Mouse (Mus musculus): ENCODE results near the gene Ppp2ca.

Ppp2ca gene

DNA sequence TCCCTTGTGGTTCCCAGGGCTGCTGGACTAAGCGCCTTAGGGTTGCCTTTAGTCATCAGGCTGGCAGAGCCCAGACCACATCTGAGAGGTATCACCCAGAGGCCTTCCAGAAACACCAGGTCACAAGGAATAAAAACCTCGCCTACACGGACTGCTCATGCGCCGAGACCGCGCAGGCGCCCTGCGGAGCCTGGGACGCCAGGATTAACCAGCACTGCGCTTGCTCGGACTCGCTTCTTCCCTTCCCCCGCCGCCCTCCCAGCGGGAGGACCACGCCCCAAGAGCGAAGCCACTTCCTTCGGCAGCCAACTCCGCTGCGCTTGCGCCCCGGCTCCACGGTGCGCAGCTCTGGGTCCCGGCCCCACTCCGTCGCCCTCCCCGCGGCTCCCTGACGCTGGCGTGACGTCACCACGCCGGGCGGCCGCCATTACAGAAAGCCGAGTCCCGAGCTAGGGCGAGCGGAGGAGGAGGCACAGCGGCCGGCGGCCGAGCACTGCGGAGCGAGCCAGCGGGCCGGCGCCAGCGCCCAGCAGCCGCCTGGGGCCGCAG is at the start of gene Ppp2ca:
Gene Ppp2ca, plus strand, starts transcription at position 284 of the 549 bp plus-strand sequence.
- DNase-seq, result peak; percentile 98 to 99

DNA sequence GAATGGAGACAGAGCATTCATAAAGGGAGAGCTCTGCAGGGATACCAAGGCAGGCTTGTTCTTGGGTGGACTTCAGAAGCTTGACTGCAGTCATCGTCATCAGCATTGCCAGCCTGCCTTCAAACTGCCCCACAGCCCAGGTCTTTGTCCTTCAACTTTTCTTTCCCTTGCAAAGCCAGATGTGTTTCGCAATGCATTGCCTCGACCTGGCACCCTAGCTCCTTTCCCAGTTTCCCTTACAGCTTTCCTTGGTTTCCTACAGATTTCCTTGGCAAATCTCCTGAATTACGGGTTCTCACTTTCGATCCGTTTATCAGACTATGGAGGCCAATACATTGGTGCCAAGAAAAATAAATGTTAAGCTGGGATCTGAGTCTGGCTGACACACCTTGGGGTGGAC is 45.1 kb upstream of the Ppp2ca start:
- no peak for DNase-seq

DNA sequence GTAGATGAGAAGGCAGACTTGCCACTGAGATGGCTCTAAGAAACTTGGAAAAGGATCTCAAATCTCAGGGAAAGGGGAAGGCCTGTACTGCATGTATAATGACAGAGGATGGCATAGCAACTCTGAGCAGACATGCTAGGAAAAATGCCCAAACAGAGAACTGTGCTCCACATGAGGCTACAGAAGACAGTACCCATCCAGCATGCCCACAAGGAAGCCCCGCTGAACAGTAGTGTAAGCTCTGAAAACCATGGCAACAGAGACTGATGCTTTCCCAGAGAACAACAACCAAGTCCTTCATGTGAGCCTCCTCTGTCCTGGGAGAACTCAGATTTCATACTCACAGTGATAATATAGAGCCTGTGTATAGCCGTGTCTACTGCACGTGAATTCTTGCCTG is 43.8 kb upstream of the Ppp2ca start:
- DNase-seq, result no peak

DNA sequence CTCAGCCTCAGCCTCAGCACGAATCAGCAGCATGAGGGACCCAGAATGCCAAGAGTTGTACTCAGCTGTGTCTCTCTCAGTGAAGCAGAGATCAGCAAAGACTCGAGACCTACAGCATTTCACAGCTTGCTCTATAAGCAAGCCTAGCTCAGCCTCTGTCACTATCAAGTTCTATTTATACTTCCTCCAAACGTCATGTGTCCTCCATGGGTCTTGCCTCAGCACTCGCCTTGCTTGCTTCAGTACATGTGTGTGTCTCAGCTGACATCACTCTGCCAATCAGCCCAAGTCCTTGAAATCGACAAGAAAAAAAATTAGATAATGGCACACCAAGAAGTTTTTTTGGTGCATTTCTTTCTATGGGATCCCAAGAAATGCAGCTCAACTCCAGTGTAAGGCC is 42.3 kb upstream of the Ppp2ca start:
- DNase-seq, result no peak

GRCm38 (mm10) chr11:52059001-52059400 is 39.5 kb upstream of the Ppp2ca start:
- peak in 1 of 2 experiments; percentile 29 for DNase-seq

DNA sequence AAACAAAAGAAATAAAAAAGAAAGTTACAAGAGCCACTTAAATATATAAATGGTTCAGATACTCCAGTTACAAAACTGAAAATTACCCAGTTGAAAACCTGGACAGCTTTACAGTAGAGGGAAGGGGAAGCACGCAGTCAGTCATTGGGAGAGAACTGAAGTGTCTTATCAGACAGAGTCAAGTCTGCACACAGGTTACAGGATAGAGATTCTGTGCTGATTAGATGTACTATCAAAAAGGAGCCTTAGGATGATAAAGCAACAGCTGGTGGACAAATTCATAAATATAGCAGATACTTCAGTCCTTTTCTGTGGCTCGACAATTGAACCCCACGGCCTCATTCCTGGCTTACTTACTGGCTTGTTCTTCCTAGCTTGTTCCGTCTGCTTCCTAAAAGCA is 38.2 kb upstream of the Ppp2ca start:
- DNase-seq, result no peak

GRCm38 (mm10) chr11:52062406-52062805 is 36.1 kb upstream of the Ppp2ca start:
- no peak for DNase-seq

GRCm38 (mm10) chr11:52064398-52064797 is 34.1 kb upstream of the Ppp2ca start:
- no peak for DNase-seq

- no peak for DNase-seq
Measured at GRCm38 (mm10) chr11:52065841-52066240, 32.6 kb upstream of the Ppp2ca start.

DNA sequence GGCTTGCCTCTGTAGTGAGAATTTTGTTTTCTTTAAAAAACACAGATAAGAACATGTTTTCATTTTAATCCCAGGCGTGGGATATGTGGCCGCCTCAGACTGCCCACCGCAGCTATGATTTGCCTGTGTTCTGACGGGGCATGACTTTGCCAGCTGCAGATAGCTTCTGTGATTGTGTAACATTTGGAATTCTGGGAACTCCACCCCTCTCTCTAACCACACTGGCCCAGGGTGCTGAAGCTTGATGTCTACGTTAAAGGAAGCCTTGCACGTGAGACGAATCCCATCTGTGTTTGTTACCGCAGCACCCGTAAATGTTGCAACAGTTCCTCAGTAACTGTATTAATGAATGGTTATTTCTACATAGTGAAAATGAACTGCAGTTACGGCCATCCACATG is 26.7 kb upstream of the Ppp2ca start:
- DNase-seq, result no peak

GRCm38 (mm10) chr11:52073528-52074170 is 24.8 kb upstream of the Ppp2ca start:
- no peak for DNase-seq

- no peak for DNase-seq
Measured at GRCm38 (mm10) chr11:52074626-52075470, 23.6 kb upstream of the Ppp2ca start.

GRCm38 (mm10) chr11:52075794-52076633 is 22.5 kb upstream of the Ppp2ca start:
- DNase-seq, result no peak

DNA sequence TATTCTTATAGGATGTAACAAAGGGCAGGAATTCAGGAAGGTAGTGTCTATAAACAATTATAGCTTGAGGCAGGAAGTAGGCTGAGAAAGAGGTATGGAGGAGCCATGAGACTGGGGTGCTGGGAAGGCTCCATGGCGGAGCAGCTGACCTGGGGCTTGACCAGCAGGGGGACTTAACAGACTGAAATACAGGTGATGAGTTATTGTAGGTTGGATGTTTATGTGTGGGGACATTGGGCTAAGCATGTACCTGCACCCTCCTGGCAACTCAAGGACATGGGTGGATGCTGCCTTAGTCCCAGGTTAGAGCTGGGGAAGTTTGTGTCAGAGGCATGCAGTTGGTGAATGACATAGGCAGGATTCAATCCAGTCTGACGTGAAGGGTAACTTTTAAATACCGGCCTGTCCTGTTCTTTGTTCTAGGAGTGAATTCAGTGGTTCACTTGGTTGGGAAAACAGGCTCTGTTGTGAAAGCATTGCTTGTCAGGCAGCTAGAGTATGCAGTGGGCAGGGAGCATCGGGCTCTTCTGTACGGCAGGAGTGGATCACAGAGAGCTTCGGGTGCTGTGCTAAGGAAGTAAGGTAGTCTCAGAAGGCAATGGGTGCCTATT is 21.6 kb upstream of the Ppp2ca start:
- DNase-seq, result no peak

DNA sequence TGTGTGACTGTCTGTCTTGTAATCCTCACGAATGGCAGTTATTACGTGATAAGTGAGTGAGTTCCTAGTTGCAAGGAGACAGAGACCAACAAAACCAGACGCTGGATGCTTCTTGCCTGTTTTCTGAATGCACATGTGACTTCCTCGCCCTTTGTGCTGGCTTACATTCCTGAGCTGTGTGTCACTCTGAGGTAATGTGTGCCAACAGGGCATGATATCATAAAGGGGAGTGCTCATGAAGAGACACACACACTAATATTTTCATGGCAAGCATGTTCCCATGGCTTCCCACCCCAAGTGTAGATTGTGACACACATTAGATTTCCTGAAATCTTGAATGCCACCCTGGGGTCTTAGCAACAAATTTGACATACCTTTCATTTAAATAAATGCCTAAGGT is 20.5 kb upstream of the Ppp2ca start:
- DNase-seq, result peak; percentile 16 to 27

DNA sequence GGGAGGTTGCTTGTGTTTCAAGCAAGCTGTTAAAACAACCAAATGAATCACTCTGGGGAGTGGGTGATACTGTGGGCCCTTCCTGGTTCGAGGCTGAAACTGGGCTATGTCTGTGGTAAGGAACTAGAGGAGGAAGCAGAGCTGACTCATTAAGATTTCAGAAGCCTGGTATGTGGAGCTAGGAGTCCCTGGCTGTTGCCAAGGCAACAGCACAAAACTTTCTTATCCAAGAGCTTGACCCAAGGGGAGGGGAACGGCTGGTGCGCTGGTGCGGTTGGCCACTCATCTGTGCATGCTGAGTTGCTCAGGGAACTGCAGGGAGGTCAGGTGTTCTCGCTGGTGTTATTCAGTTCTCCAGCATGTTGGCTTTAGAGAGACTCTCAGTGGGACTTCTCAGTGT is 18.5 kb upstream of the Ppp2ca start:
- peak; percentile 21 to 29 for DNase-seq

- DNase-seq, result no peak
Measured at GRCm38 (mm10) chr11:52080656-52081055, 17.8 kb upstream of the Ppp2ca start.

DNA sequence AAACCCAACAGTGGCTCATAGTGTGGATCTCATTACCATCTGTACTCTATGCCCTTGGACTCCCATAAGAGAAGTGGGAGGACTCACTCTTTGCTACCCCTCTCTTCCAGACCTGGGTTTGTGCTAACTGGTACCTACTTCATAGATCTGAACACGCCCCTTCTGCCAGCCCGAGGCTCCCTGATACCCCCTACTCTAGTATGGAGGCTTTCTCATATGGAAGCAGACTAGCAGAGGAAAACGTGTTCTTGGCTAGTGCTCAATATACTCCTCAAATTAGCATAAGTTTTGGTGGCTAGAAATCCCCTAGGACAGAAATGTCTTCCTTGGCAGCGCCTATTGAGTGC is 12.7 kb upstream of the Ppp2ca start:
- DNase-seq, result no peak

GRCm38 (mm10) chr11:52086204-52086864 is 12.1 kb upstream of the Ppp2ca start:
- no peak for DNase-seq

- DNase-seq, result no peak
Measured at GRCm38 (mm10) chr11:52089291-52089690, 9.2 kb upstream of the Ppp2ca start.

- DNase-seq, result no peak
Measured at GRCm38 (mm10) chr11:52091261-52091660, 7.2 kb upstream of the Ppp2ca start.

GRCm38 (mm10) chr11:52094568-52094967 is 3.9 kb upstream of the Ppp2ca start:
- DNase-seq, result no peak

All from kidney, adult 8-10 months (tissue).